Mouse (Mus musculus) embryonic facial prominence, embryonic 12.5 days (tissue): ENCODE data around the gene Slc34a3. TPM values are rescaled to one million over a fixed set of nuclear protein-coding genes. Genes with fewer than 3 reads are reported as not detected.

Experiments
- ATAC-seq: fragments of 200-750 bp; cut with Nextera tagmentation; 2 replicates; pipeline ENCODE4 v1.8.0; 2017; ENCODE audit not compliant: insufficient number of reproducible peaks, insufficient read depth, low FRiP score, low TSS enrichment
- H3K27ac ChIP-seq: fragments of 300-500 bp; sonication (generic); 2 replicates; pipeline ENCODE4 v1.5.1; 2016; ENCODE audit warnings: mild to moderate bottlenecking
- H3K27me3 ChIP-seq: fragments of 300-500 bp; sonication (generic); 2 replicates; pipeline ENCODE4 v1.6.1; 2016; ENCODE audit warnings: mild to moderate bottlenecking, moderate library complexity
- H3K36me3 ChIP-seq: fragments of 300-500 bp; sonication (generic); 2 replicates; pipeline ENCODE4 v1.6.1; 2016; ENCODE audit warnings: mild to moderate bottlenecking
- H3K4me1 ChIP-seq: fragments of 300-500 bp; sonication (generic); 2 replicates; pipeline ENCODE4 v1.6.1; 2016
- H3K4me2 ChIP-seq: fragments of 300-500 bp; sonication (generic); replicated peaks from 2 replicates; pipeline ENCODE4 v1.6.1; 2016; ENCODE audit warnings: mild to moderate bottlenecking, moderate library complexity
- H3K4me3 ChIP-seq: fragments of 300-500 bp; sonication (generic); 2 replicates; pipeline ENCODE4 v1.5.1; 2016; ENCODE audit warnings: mild to moderate bottlenecking
- H3K9ac ChIP-seq: fragments of 300-500 bp; sonication (generic); 2 replicates; pipeline ENCODE4 v1.6.1; 2016; ENCODE audit warnings: mild to moderate bottlenecking, moderate library complexity
- H3K9me3 ChIP-seq: fragments of 300-500 bp; sonication (generic); 2 replicates; pipeline ENCODE4 v1.6.1; 2016; ENCODE audit warnings: mild to moderate bottlenecking, moderate library complexity
- WGBS: fragments of 180-500 bp; shearing (Covaris S2); methylation state at CpG from one replicate; pipeline ENCODE4 v1.1.7; 2016; 5-methylcytosine and 5-hydroxymethylcytosine counted together
- polyA plus RNA-seq: library from polyadenylated mRNA; unstranded; fragments of >200 nt; fragmentation: Nextera tagmentation; extraction: Ambion mirVana; gene quantifications from 2 replicates; pipeline ENCODE4 v1.2.1, GENCODE M21; 2016

Slc34a3 gene
- polyA plus RNA-seq, 1 experiment from 2014 or later, result not detected

- peak overlapping the region; percentile 81 for H3K27ac ChIP-seq
- no peaks in the 10 kb centered on the region for H3K9me3 ChIP-seq
- H3K4me3 ChIP-seq, result peak overlapping the region; percentile 51
- H3K36me3 ChIP-seq, result no peaks in the 10 kb centered on the region
- WGBS, result under 1% methylated on average over 64 of the region's 64 CpGs
- peaks cover 45% of the 10 kb centered on the region for H3K27me3 ChIP-seq
- peak overlapping the region; percentile 89 for H3K4me2 ChIP-seq
- H3K4me1 ChIP-seq, result peaks cover 19% of the 10 kb centered on the region
- peak; percentile 64 for ATAC-seq
- peak overlapping the region; percentile 64 for H3K9ac ChIP-seq
Observed at GRCm38 (mm10) chr2:25185625-25186574, 48.3 kb downstream of the Slc34a3 start.

DNA sequence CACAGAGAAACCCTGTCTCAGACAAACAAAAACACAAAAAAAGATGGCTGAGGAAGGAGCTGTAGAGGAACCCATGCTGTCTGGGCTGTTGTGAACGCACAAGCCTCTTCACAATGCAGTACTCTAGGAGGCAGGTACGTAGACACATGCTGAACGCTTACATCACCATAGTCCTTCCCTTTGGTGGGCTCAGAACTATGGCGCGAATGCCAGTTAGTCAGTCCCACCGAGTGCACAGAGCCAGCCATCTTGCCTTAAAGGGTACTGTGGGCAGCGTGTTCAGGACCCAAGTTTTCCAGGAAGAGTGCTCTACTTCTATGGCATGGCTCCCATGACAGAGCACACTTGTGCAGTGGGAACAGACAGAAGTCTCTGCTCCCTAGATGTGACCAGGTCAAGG lies 49.7 kb downstream of the Slc34a3 start:
- Histone ChIP-seq H3K27ac (no peak overlapping the region), H3K4me1 (peaks cover 30% of the 10 kb centered on the region), H3K4me2 (no peak overlapping the region)

GRCm38 (mm10) chr2:25183336-25183735 lies 50.8 kb downstream of the Slc34a3 start:
- no peaks in the 10 kb centered on the region for H3K9me3 ChIP-seq
- H3K4me2 ChIP-seq, result peak overlapping the region; percentile 80
- peak overlapping the region; percentile 55; the same call in 1 of the 2 replicates for H3K4me3 ChIP-seq
- peaks cover 35% of the 10 kb centered on the region for H3K4me1 ChIP-seq
- no peak overlapping the region for H3K27ac ChIP-seq
- no peak for ATAC-seq
- WGBS, result 66% methylated on average over 2 of the region's 2 CpGs
- no peak overlapping the region for H3K9ac ChIP-seq
- H3K27me3 ChIP-seq, result peaks cover 71% of the 10 kb centered on the region
- no peaks in the 10 kb centered on the region for H3K36me3 ChIP-seq

More for the DNA sequence above, 49.7 kb downstream of the Slc34a3 start:
- Histone ChIP-seq H3K27me3 (peaks cover 59% of the 10 kb centered on the region), H3K36me3 (no peaks in the 10 kb centered on the region), H3K9ac (no peak overlapping the region), H3K4me3 (no peak overlapping the region), H3K9me3 (no peaks in the 10 kb centered on the region)
- no peak for ATAC-seq
- 92% methylated on average over 7 of the region's 7 CpGs for WGBS

DNA sequence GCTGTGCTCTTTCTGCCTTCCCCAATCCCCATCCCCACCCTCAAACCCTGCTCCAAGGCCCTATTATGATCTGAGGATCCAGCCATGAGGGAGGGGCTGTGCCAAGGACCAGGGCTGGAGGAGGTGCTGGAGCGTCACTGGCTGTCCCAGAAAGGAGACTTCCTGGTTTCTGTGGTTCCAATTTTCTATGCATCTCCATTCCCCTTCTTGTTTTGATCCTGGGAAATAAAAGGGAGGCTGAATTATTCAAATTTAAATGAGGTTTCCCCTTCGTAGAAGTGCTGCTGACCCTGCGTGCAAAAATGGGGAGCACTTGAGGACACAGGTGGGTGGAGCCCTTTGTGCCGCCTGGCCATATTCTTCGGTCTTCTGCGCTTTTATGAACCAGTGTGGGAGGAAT lies 51.5 kb downstream of the Slc34a3 start:
- H3K27me3 ChIP-seq, result peaks cover 78% of the 10 kb centered on the region
- peak overlapping the region; percentile 80 for H3K4me2 ChIP-seq
- peak overlapping the region; percentile 55 for H3K4me3 ChIP-seq
- peak overlapping the region; percentile 36 for H3K9ac ChIP-seq
- no peak overlapping the region for H3K27ac ChIP-seq
- H3K36me3 ChIP-seq, result no peaks in the 10 kb centered on the region
- 20% methylated on average over 6 of the region's 6 CpGs for WGBS
- no peaks in the 10 kb centered on the region for H3K9me3 ChIP-seq
- ATAC-seq, result no peak
- peaks cover 42% of the 10 kb centered on the region for H3K4me1 ChIP-seq

DNA sequence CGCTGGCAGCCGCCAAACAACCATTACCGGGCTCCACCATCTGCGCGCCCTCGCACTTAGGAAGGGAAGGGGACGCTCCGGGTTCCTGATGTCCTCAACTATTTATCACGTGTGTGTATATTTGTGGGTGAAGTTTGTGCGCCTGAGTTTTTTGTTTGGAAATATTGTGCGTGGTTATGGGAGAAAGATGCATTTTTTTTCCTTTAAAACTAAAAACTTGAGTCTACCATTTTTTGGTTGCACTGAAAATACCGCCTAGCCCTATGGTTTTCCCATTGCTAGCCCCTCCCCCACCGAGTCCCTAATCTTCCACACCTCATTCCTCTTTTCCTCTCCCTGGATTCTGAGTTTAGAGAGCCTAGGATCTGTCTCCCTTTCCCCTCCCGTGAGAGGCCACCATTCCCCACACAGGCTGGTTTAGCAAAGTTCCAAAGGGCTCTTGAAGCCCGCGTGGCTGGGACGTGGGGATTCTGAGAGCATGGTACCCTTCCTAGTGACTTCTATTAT lies 52.2 kb downstream of the Slc34a3 start:
- peak overlapping the region; percentile 80; the same call in 1 of the 2 replicates for H3K27ac ChIP-seq
- H3K9me3 ChIP-seq, result no peaks in the 10 kb centered on the region
- H3K9ac ChIP-seq, result peak overlapping the region; percentile 44
- peak overlapping the region; percentile 55 for H3K4me3 ChIP-seq
- H3K4me1 ChIP-seq, result peaks cover 49% of the 10 kb centered on the region
- no peaks in the 10 kb centered on the region for H3K36me3 ChIP-seq
- H3K4me2 ChIP-seq, result peak overlapping the region; percentile 80
- no peak for ATAC-seq
- under 1% methylated on average over 17 of the region's 17 CpGs for WGBS
- peaks cover 84% of the 10 kb centered on the region for H3K27me3 ChIP-seq

DNA sequence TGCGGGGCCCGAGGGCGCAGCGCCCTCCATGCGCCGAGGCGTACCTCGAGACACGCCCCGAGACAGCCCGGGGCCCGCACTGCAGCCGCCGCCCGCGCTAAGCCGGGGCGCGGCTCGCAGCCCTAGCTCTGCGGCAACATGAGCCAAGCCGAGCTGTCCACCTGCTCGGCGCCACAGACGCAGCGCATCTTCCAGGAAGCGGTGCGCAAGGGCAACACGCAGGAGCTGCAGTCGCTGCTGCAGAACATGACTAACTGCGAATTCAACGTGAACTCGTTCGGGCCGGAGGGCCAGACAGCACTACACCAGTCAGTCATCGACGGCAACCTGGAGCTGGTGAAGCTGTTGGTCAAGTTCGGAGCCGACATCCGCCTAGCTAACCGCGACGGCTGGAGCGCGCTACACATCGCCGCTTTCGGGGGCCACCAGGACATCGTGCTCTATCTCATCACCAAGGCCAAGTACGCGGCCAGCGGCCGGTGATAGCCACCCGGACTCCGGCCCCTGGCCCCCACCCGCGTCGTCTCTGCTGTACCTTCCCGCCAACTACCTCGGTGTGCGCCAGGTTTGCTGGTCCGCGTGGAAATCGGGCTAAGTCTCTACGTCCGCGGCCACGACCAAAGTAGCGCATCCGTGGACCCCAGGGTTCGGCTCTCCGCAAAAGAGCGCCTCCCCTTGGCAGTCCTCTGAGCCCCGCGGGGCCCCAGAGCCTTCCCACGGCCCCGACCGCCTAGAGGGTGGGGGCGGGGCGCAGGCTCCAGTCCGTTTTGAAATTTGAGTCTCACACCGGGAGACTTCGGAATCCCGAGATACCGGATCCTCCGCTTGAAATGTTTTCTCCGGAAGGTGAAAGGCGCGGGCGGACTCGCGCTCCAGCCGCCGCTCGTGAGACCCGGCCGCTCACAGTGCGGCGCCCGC lies 52.9 kb downstream of the Slc34a3 start:
- H3K4me3 ChIP-seq, result peak overlapping the region; percentile 55
- H3K9me3 ChIP-seq, result no peaks in the 10 kb centered on the region
- peaks cover 52% of the 10 kb centered on the region for H3K4me1 ChIP-seq
- peaks cover 91% of the 10 kb centered on the region for H3K27me3 ChIP-seq
- under 1% methylated on average over 97 of the region's 100 CpGs for WGBS
- no peaks in the 10 kb centered on the region for H3K36me3 ChIP-seq
- peak; percentile 16; the same call in 1 of the 2 replicates for ATAC-seq
- peak overlapping the region; percentile 44 for H3K9ac ChIP-seq
- peak overlapping the region; percentile 80 for H3K4me2 ChIP-seq
- H3K27ac ChIP-seq, result peak overlapping the region; percentile 80

- WGBS, result under 1% methylated on average over 35 of the region's 35 CpGs
- ATAC-seq, result peak; percentile 69
- Histone ChIP-seq H3K9me3 (no peaks in the 10 kb centered on the region), H3K4me3 (peak within 1 kb of the TSS; percentile 55), H3K9ac (peak within 1 kb of the TSS; percentile 44), H3K4me2 (peak within 1 kb of the TSS; percentile 80), H3K27me3 (peaks cover 94% of the 10 kb centered on the region), H3K36me3 (no peaks in the 10 kb centered on the region), H3K4me1 (peaks cover 45% of the 10 kb centered on the region), H3K27ac (peak within 1 kb of the TSS; percentile 80)
Observed at GRCm38 (mm10) chr2:25180478-25180903, 53.7 kb downstream of the Slc34a3 start, which contains the start of gene Nrarp. TSS of gene Nrarp (plus strand) at chr2:25180758.

- H3K9ac ChIP-seq, result peak overlapping the region; percentile 16; the same call in 1 of the 2 replicates
- ATAC-seq, result no peak
- no peaks in the 10 kb centered on the region for H3K36me3 ChIP-seq
- peak overlapping the region; percentile 80 for H3K4me2 ChIP-seq
- peaks cover 41% of the 10 kb centered on the region for H3K4me1 ChIP-seq
- peaks cover 86% of the 10 kb centered on the region for H3K27me3 ChIP-seq
- H3K9me3 ChIP-seq, result no peaks in the 10 kb centered on the region
- WGBS, result 45% methylated on average over 15 of the region's 15 CpGs
- peak overlapping the region; percentile 55 for H3K4me3 ChIP-seq
- 0 out of 2 replicates have a peak overlapping the region, but pooled peaks have one; percentile 50 for H3K27ac ChIP-seq
Observed at GRCm38 (mm10) chr2:25179566-25180217, 54.5 kb downstream of the Slc34a3 start.
